Mouse (Mus musculus) right cerebral cortex, postnatal 36 days (tissue): ENCODE results near the gene Sbk2.

Experiments
- DNase-seq, 2 experiments: peaks; one replicate each; pipeline ENCODE4 v3.0.0; 2022; ENCODE audit warnings: low spot score in 2 of 2, mixed read lengths in 1 of 2

Gene Sbk2

GRCm38 (mm10) chr7:4921824-4922482, 42.3 kb downstream of the Sbk2 start, which contains the start of gene Nat14:
Gene Nat14 (plus strand): TSS chr7:4922028.
- no peak for DNase-seq

- no peak for DNase-seq
Observed at GRCm38 (mm10) chr7:4920976-4921823, 43.0 kb downstream of the Sbk2 start.

- no peak for DNase-seq
Observed at GRCm38 (mm10) chr7:4920496-4920895, 43.7 kb downstream of the Sbk2 start.

GRCm38 (mm10) chr7:4919971-4920370, 44.2 kb downstream of the Sbk2 start:
- no peak for DNase-seq

- no peak for DNase-seq
Observed at GRCm38 (mm10) chr7:4919096-4919495, 45.1 kb downstream of the Sbk2 start.

- DNase-seq = no peak
Observed at GRCm38 (mm10) chr7:4918681-4919080, 45.5 kb downstream of the Sbk2 start.

GRCm38 (mm10) chr7:4917494-4917893, 46.7 kb downstream of the Sbk2 start:
- DNase-seq = no peak

GRCm38 (mm10) chr7:4915669-4916416, 48.4 kb downstream of the Sbk2 start:
- no peak for DNase-seq

- DNase-seq = peak; percentile 89 to 92
Observed at GRCm38 (mm10) chr7:4915007-4915665, 49.1 kb downstream of the Sbk2 start, which contains the start of gene Zfp628. Gene Zfp628 (plus strand): TSS chr7:4915217.

GRCm38 (mm10) chr7:4912248-4912647, 52.0 kb downstream of the Sbk2 start:
- DNase-seq = no peak

GRCm38 (mm10) chr7:4911561-4911960, 52.6 kb downstream of the Sbk2 start:
- no peak for DNase-seq

- no peak for DNase-seq
Observed at GRCm38 (mm10) chr7:4906466-4906950, 57.7 kb downstream of the Sbk2 start, which contains the start of gene Gm36210. Gene Gm36210 (minus strand): TSS chr7:4906516.

GRCm38 (mm10) chr7:4902404-4902803, 61.8 kb downstream of the Sbk2 start:
- DNase-seq = no peak

- no peak for DNase-seq
Observed at GRCm38 (mm10) chr7:4901171-4901570, 63.0 kb downstream of the Sbk2 start.

- DNase-seq = no peak
Observed at GRCm38 (mm10) chr7:4900523-4900851, 63.7 kb downstream of the Sbk2 start.

GRCm38 (mm10) chr7:4899649-4900522, 64.3 kb downstream of the Sbk2 start:
- no peak for DNase-seq

- DNase-seq = no peak
Observed at GRCm38 (mm10) chr7:4898851-4899648, 65.2 kb downstream of the Sbk2 start.

GRCm38 (mm10) chr7:4895186-4895585, 69.0 kb downstream of the Sbk2 start:
- no peak for DNase-seq
